Mouse (Mus musculus) hindbrain, embryonic 16.5 days (tissue): ENCODE results near the gene Crim1. TPM values are rescaled to one million over a fixed set of nuclear protein-coding genes. Genes with fewer than 3 reads are reported as not detected.

Experiments used
- ATAC-seq: fragments of 200-750 bp; cut with Nextera tagmentation; 2 replicates; pipeline ENCODE4 v1.8.0; 2017; ENCODE audit warnings: moderate TSS enrichment, moderate library complexity
- H3K27ac ChIP-seq: fragments of 300-500 bp; sonication (generic); 2 replicates; pipeline ENCODE4 v1.5.1; 2014; ENCODE audit warnings: low read depth, mild to moderate bottlenecking, control low read depth, low read length, moderate library complexity
- H3K27me3 ChIP-seq: fragments of 300-500 bp; sonication (generic); replicated peaks from 2 replicates; pipeline ENCODE4 v1.6.1; 2014; ENCODE audit warnings: low read length; ENCODE audit not compliant: control insufficient read depth, insufficient read depth
- H3K36me3 ChIP-seq: fragments of 300-500 bp; sonication (generic); 2 replicates; pipeline ENCODE4 v1.6.1; 2014; ENCODE audit warnings: mild to moderate bottlenecking, low read length, moderate library complexity, mixed read lengths; ENCODE audit not compliant: control insufficient read depth, insufficient read depth
- H3K4me1 ChIP-seq: fragments of 300-500 bp; sonication (generic); 2 replicates; pipeline ENCODE4 v1.6.1; 2014; ENCODE audit warnings: low read depth, low read length; ENCODE audit not compliant: control insufficient read depth, insufficient read depth
- H3K4me2 ChIP-seq: fragments of 300-500 bp; sonication (generic); 2 replicates; pipeline ENCODE4 v1.6.1; 2014; ENCODE audit warnings: mild to moderate bottlenecking, low read length, control low read depth, moderate library complexity
- H3K4me3 ChIP-seq: fragments of 300-500 bp; sonication (generic); 2 replicates; pipeline ENCODE4 v1.5.1; 2014; ENCODE audit warnings: mild to moderate bottlenecking, low read length, control low read depth, moderate library complexity
- H3K9ac ChIP-seq: fragments of 300-500 bp; sonication (generic); 2 replicates; pipeline ENCODE4 v1.6.1; 2014; ENCODE audit warnings: low read depth, mild to moderate bottlenecking, control low read depth, low read length, moderate library complexity
- H3K9me3 ChIP-seq: fragments of 300-500 bp; sonication (generic); 2 replicates; pipeline ENCODE4 v1.6.1; 2014; ENCODE audit warnings: mild to moderate bottlenecking, low read length, moderate library complexity; ENCODE audit not compliant: control insufficient read depth
- WGBS: fragments of 180-500 bp; shearing (Covaris S2); extraction: QIAGEN DNeasy Blood & Tissue Kit; methylation state at CpG from one replicate; pipeline ENCODE4 v1.1.7; 2014; 5-methylcytosine and 5-hydroxymethylcytosine counted together
- polyA plus RNA-seq: library from polyadenylated mRNA; unstranded; fragments of >200 nt; fragmentation: Nextera tagmentation; extraction: Ambion mirVana; gene quantifications from 2 replicates; pipeline ENCODE4 v1.2.1, GENCODE M21; 2015

The Crim1 gene
- polyA plus RNA-seq, 1 experiment from 2014 or later: 12.6 TPM

- ATAC-seq: 0 out of 2 replicates have a peak, but pooled peaks have one; percentile 12
- no peaks in the 10 kb centered on the region for H3K36me3 ChIP-seq
- no peak overlapping the region for H3K4me2 ChIP-seq
- no peaks in the 10 kb centered on the region; the same call in 1 of the 2 replicates for H3K4me1 ChIP-seq
- H3K27ac ChIP-seq: no peak overlapping the region
- H3K4me3 ChIP-seq: no peak overlapping the region
- no peaks in the 10 kb centered on the region for H3K9me3 ChIP-seq
- WGBS: 58% methylated on average over 8 of the region's 8 CpGs
- no peaks in the 10 kb centered on the region for H3K27me3 ChIP-seq
- H3K9ac ChIP-seq: no peak overlapping the region
Observed at GRCm38 (mm10) chr17:78355611-78356010, 155.6 kb downstream of the Crim1 start.

- no peaks in the 10 kb centered on the region; the same call in 1 of the 2 replicates for H3K4me1 ChIP-seq
Observed at GRCm38 (mm10) chr17:78357753-78358152, 157.7 kb downstream of the Crim1 start.

GRCm38 (mm10) chr17:78358251-78358726 is 158.2 kb downstream of the Crim1 start:
- Histone ChIP-seq H3K27ac (no peak overlapping the region), H3K9me3 (no peaks in the 10 kb centered on the region), H3K27me3 (no peaks in the 10 kb centered on the region), H3K9ac (no peak overlapping the region), H3K4me3 (no peak overlapping the region), H3K36me3 (no peaks in the 10 kb centered on the region), H3K4me2 (no peak overlapping the region), H3K4me1 (no peaks in the 10 kb centered on the region; the same call in 1 of the 2 replicates)
- peak; percentile 59; the same call in 1 of the 2 replicates for ATAC-seq
- 46% methylated on average over 7 of the region's 7 CpGs for WGBS

More at GRCm38 (mm10) chr17:78357753-78358152, 157.7 kb downstream of the Crim1 start:
- ATAC-seq: 0 out of 2 replicates have a peak, but pooled peaks have one; percentile 25
- Histone ChIP-seq H3K27ac (no peak overlapping the region), H3K27me3 (no peaks in the 10 kb centered on the region), H3K4me3 (no peak overlapping the region), H3K9me3 (no peaks in the 10 kb centered on the region), H3K9ac (no peak overlapping the region), H3K36me3 (no peaks in the 10 kb centered on the region), H3K4me2 (no peak overlapping the region)
- WGBS: 58% methylated on average over 4 of the region's 4 CpGs

GRCm38 (mm10) chr17:78361939-78362728 is 162.1 kb downstream of the Crim1 start:
- H3K9ac ChIP-seq: no peak overlapping the region
- no peak overlapping the region for H3K27ac ChIP-seq
- no peaks in the 10 kb centered on the region for H3K9me3 ChIP-seq
- no peak overlapping the region for H3K4me2 ChIP-seq
- no peaks in the 10 kb centered on the region for H3K27me3 ChIP-seq
- no peaks in the 10 kb centered on the region for H3K4me1 ChIP-seq
- H3K36me3 ChIP-seq: no peaks in the 10 kb centered on the region
- WGBS: 79% methylated on average over 13 of the region's 13 CpGs
- no peak for ATAC-seq
- no peak overlapping the region for H3K4me3 ChIP-seq

- peaks cover 13% of the 10 kb centered on the region for H3K36me3 ChIP-seq
- ATAC-seq: no peak
- H3K9ac ChIP-seq: no peak overlapping the region
- no peak overlapping the region for H3K4me2 ChIP-seq
- H3K27me3 ChIP-seq: no peaks in the 10 kb centered on the region
- no peak overlapping the region for H3K4me3 ChIP-seq
- H3K27ac ChIP-seq: no peak overlapping the region
- 90% methylated on average over 23 of the region's 23 CpGs for WGBS
- no peaks in the 10 kb centered on the region for H3K4me1 ChIP-seq
- no peaks in the 10 kb centered on the region for H3K9me3 ChIP-seq
Observed at GRCm38 (mm10) chr17:78364555-78365302, 164.7 kb downstream of the Crim1 start.

- no peak overlapping the region for H3K27ac ChIP-seq
- H3K4me2 ChIP-seq: no peak overlapping the region
- peaks cover 13% of the 10 kb centered on the region for H3K36me3 ChIP-seq
- WGBS: 92% methylated on average over 7 of the region's 7 CpGs
- no peaks in the 10 kb centered on the region for H3K9me3 ChIP-seq
- no peaks in the 10 kb centered on the region for H3K27me3 ChIP-seq
- no peaks in the 10 kb centered on the region for H3K4me1 ChIP-seq
- ATAC-seq: no peak
- H3K4me3 ChIP-seq: no peak overlapping the region
- no peak overlapping the region for H3K9ac ChIP-seq
Observed at GRCm38 (mm10) chr17:78366070-78366469, 166.0 kb downstream of the Crim1 start.

GRCm38 (mm10) chr17:78368481-78368880 is 168.4 kb downstream of the Crim1 start:
- Histone ChIP-seq H3K36me3 (peaks cover 13% of the 10 kb centered on the region), H3K4me2 (no peak overlapping the region), H3K4me3 (no peak overlapping the region), H3K27me3 (no peaks in the 10 kb centered on the region), H3K4me1 (no peaks in the 10 kb centered on the region), H3K27ac (no peak overlapping the region), H3K9ac (no peak overlapping the region), H3K9me3 (no peaks in the 10 kb centered on the region)
- ATAC-seq: 0 out of 2 replicates have a peak, but pooled peaks have one; percentile 24
- WGBS: 77% methylated on average over 8 of the region's 8 CpGs

GRCm38 (mm10) chr17:78370445-78370844 is 170.4 kb downstream of the Crim1 start:
- WGBS: 88% methylated on average over 1 of the region's 1 CpGs
- Histone ChIP-seq H3K4me3 (no peak overlapping the region), H3K9ac (no peak overlapping the region), H3K36me3 (peaks cover 19% of the 10 kb centered on the region), H3K27me3 (no peaks in the 10 kb centered on the region), H3K27ac (no peak overlapping the region), H3K9me3 (no peaks in the 10 kb centered on the region), H3K4me1 (no peaks in the 10 kb centered on the region), H3K4me2 (no peak overlapping the region)
- no peak for ATAC-seq

- Histone ChIP-seq H3K36me3 (peaks cover 18% of the 10 kb centered on the region), H3K4me1 (no peaks in the 10 kb centered on the region), H3K27me3 (no peaks in the 10 kb centered on the region), H3K9ac (no peak overlapping the region), H3K27ac (no peak overlapping the region), H3K4me3 (no peak overlapping the region), H3K9me3 (no peaks in the 10 kb centered on the region), H3K4me2 (no peak overlapping the region)
- ATAC-seq: no peak
- WGBS: 95% methylated on average over 6 of the region's 6 CpGs
Observed at GRCm38 (mm10) chr17:78373174-78373573, 173.1 kb downstream of the Crim1 start.
